Mouse (Mus musculus): ENCODE results near the gene Erc2. TPM values are rescaled to one million over a fixed set of nuclear protein-coding genes. Genes with fewer than 3 reads are reported as not detected.

The Erc2 gene
- polyA plus RNA-seq, 1 experiment: 0.90 TPM

DNA sequence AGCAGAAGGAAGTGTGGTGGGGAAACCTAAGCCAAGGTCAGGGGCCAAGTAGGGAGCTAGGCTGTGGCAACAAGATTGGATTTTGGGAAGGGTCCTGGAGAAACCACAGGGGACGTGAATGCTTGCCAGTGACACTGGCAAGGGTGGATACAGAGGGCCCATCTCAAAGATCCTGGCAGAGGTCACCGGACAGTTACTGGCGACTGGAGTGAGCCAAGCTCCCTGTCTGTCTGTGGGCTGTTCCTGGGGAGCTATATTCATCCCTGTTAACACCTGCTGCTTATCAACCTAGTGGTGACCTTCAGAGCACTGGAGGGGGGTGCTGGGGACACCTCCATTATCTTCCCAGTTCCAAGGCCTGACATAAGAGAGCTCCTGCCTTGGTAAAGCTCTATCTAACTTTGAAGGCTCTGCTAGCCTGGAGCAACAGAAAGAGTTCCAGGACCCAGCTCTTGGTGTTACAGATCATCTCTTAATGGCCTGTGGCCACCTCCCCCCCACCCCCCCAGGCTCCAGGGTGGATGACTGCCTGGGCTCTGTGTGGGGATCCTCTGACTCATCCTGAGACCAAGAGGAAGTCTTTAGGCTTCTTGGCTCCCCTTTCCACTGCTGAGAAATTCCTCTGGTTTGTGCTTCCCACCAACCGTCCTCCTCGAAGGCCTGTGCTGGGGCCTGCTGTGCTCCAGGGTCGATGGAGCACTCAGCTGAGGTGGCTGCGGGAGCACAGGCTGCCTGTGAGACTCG lies 790.2 kb downstream of the Erc2 start:
- no peaks in the 10 kb centered on the region for H3K79me2 ChIP-seq (ENCODE audit: control insufficient read depth, insufficient read depth)
- H3K27me3 ChIP-seq (ENCODE audit: control insufficient read depth, insufficient read depth, insufficient read length): no peaks in the 10 kb centered on the region
- H3ac ChIP-seq (ENCODE audit: control insufficient read depth, insufficient read length, low read depth): no peak overlapping the region
- H3K79me3 ChIP-seq (ENCODE audit: low read depth): no peaks in the 10 kb centered on the region
- no peak for TF ChIP-seq MYOG (IDR thresholded peaks at IDR 0.05; ENCODE audit: control insufficient read depth, extremely low read depth, insufficient read length)
- TF ChIP-seq FOSL1 (IDR thresholded peaks at IDR 0.05; ENCODE audit: insufficient read depth, low read length, poor library complexity, severe bottlenecking): no peak
- no peak for TF ChIP-seq USF1 (IDR thresholded peaks at IDR 0.05; ENCODE audit: low read depth)
- TF ChIP-seq CEBPB (IDR thresholded peaks at IDR 0.05; ENCODE audit: low read depth): no peak
- TF ChIP-seq CTCF (IDR thresholded peaks at IDR 0.05; ENCODE audit: control insufficient read depth, insufficient read depth, insufficient read length): no peak
- no peak for TF ChIP-seq MAX (IDR thresholded peaks at IDR 0.05)
- TF ChIP-seq MYOD1 (IDR thresholded peaks at IDR 0.05; ENCODE audit: control insufficient read depth, insufficient read length, low read depth): no peak
- no peak overlapping the region for H3K4me3 ChIP-seq (ENCODE audit: insufficient read depth, poor library complexity, severe bottlenecking)
- no peaks in the 10 kb centered on the region for H3K36me3 ChIP-seq (ENCODE audit: control insufficient read depth, insufficient read depth)

DNA sequence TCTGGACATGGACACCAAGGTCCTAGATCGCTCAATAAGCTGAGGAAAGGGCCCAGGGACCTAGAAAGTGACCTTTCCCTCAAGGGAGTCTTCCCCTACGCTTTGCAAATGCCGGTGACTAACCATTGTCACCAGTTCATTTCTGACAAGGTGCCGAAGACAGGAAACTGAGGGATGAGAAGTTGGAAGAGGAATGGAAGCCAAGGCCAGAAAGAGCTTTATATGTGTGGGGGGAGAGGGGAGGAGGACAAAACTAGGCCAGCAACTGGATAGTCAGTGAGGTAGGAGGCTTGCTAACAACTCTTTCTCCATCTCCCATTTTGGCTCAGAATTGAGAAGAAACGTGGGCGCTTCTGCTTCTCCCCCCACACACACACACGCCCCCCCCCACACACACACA lies 791.3 kb downstream of the Erc2 start:
- no peak overlapping the region for H3K4me3 ChIP-seq (ENCODE audit: insufficient read depth, poor library complexity, severe bottlenecking)
- H3K36me3 ChIP-seq (ENCODE audit: control insufficient read depth, insufficient read depth): no peaks in the 10 kb centered on the region
- H3K27me3 ChIP-seq (ENCODE audit: control insufficient read depth, insufficient read depth, insufficient read length): no peaks in the 10 kb centered on the region
- H3K79me3 ChIP-seq (ENCODE audit: low read depth): no peaks in the 10 kb centered on the region
- H3ac ChIP-seq (ENCODE audit: control insufficient read depth, insufficient read length, low read depth): no peak overlapping the region
- no peaks in the 10 kb centered on the region for H3K79me2 ChIP-seq (ENCODE audit: control insufficient read depth, insufficient read depth)
- TF ChIP-seq CEBPB (IDR thresholded peaks at IDR 0.05; ENCODE audit: low read depth) (no peak), MAX (IDR thresholded peaks at IDR 0.05) (no peak), CTCF (IDR thresholded peaks at IDR 0.05; ENCODE audit: control insufficient read depth, insufficient read depth, insufficient read length) (no peak), MYOG (IDR thresholded peaks at IDR 0.05; ENCODE audit: control insufficient read depth, extremely low read depth, insufficient read length) (no peak)

- Histone ChIP-seq H3K79me2 (ENCODE audit: control insufficient read depth, insufficient read depth) (no peaks in the 10 kb centered on the region), H3ac (ENCODE audit: control insufficient read depth, insufficient read length, low read depth) (no peak overlapping the region), H3K4me3 (ENCODE audit: insufficient read depth, poor library complexity, severe bottlenecking) (no peak overlapping the region), H3K36me3 (ENCODE audit: control insufficient read depth, insufficient read depth) (no peaks in the 10 kb centered on the region), H3K79me3 (ENCODE audit: low read depth) (no peaks in the 10 kb centered on the region), H3K27me3 (ENCODE audit: control insufficient read depth, insufficient read depth, insufficient read length) (no peaks in the 10 kb centered on the region)
- TF ChIP-seq FOSL1 (IDR thresholded peaks at IDR 0.05; ENCODE audit: insufficient read depth, low read length, poor library complexity, severe bottlenecking): no peak
Observed at GRCm38 (mm10) chr14:28417019-28417418, 794.8 kb downstream of the Erc2 start.

DNA sequence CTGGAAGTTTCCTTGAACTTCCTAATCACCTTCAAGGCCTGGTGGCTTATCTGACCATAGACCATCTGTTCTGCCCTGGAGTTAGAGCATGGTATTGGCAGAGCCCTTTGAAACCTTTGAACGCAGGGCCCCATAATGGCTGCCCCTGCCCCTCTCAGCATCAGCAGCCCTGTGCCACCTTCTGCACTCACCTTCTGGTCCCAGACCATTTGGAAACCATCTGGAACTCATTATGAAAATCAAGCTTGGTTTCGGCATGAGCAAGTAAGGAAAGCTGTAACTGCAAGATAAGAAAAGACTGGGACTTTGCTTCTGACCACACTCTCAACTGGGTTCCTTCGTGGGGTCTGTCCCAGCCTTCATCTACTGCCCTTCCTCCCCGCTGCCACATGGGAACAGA lies 796.3 kb downstream of the Erc2 start:
- Histone ChIP-seq H3K27me3 (ENCODE audit: control insufficient read depth, insufficient read depth, insufficient read length) (no peaks in the 10 kb centered on the region), H3K36me3 (ENCODE audit: control insufficient read depth, insufficient read depth) (no peaks in the 10 kb centered on the region), H3K79me2 (ENCODE audit: control insufficient read depth, insufficient read depth) (no peaks in the 10 kb centered on the region), H3K4me3 (ENCODE audit: insufficient read depth, poor library complexity, severe bottlenecking) (no peak overlapping the region), H3K79me3 (ENCODE audit: low read depth) (no peaks in the 10 kb centered on the region), H3ac (ENCODE audit: control insufficient read depth, insufficient read length, low read depth) (no peak overlapping the region)
- no peak for TF ChIP-seq MYOD1 (IDR thresholded peaks at IDR 0.05; ENCODE audit: control insufficient read depth, insufficient read length, low read depth)
- no peak for TF ChIP-seq FOSL1 (IDR thresholded peaks at IDR 0.05; ENCODE audit: insufficient read depth, low read length, poor library complexity, severe bottlenecking)
- TF ChIP-seq MYOG (IDR thresholded peaks at IDR 0.05; ENCODE audit: control insufficient read depth, extremely low read depth, insufficient read length): no peak
- TF ChIP-seq MAX (IDR thresholded peaks at IDR 0.05): no peak
- no peak for TF ChIP-seq USF1 (IDR thresholded peaks at IDR 0.05; ENCODE audit: low read depth)
- no peak for TF ChIP-seq CTCF (IDR thresholded peaks at IDR 0.05; ENCODE audit: control insufficient read depth, insufficient read depth, insufficient read length)
- TF ChIP-seq CEBPB (IDR thresholded peaks at IDR 0.05; ENCODE audit: low read depth): no peak

GRCm38 (mm10) chr14:28419188-28419587 lies 797.0 kb downstream of the Erc2 start:
- Histone ChIP-seq H3K4me3 (ENCODE audit: insufficient read depth, poor library complexity, severe bottlenecking) (no peak overlapping the region), H3K79me2 (ENCODE audit: control insufficient read depth, insufficient read depth) (no peaks in the 10 kb centered on the region), H3K36me3 (ENCODE audit: control insufficient read depth, insufficient read depth) (no peaks in the 10 kb centered on the region), H3K79me3 (ENCODE audit: low read depth) (no peaks in the 10 kb centered on the region), H3ac (ENCODE audit: control insufficient read depth, insufficient read length, low read depth) (no peak overlapping the region), H3K27me3 (ENCODE audit: control insufficient read depth, insufficient read depth, insufficient read length) (no peaks in the 10 kb centered on the region)
- TF ChIP-seq CTCF (IDR thresholded peaks at IDR 0.05; ENCODE audit: control insufficient read depth, insufficient read depth, insufficient read length) (no peak), MYOG (IDR thresholded peaks at IDR 0.05; ENCODE audit: control insufficient read depth, extremely low read depth, insufficient read length) (no peak), USF1 (IDR thresholded peaks at IDR 0.05; ENCODE audit: low read depth) (no peak), MYOD1 (IDR thresholded peaks at IDR 0.05; ENCODE audit: control insufficient read depth, insufficient read length, low read depth) (no peak)

DNA sequence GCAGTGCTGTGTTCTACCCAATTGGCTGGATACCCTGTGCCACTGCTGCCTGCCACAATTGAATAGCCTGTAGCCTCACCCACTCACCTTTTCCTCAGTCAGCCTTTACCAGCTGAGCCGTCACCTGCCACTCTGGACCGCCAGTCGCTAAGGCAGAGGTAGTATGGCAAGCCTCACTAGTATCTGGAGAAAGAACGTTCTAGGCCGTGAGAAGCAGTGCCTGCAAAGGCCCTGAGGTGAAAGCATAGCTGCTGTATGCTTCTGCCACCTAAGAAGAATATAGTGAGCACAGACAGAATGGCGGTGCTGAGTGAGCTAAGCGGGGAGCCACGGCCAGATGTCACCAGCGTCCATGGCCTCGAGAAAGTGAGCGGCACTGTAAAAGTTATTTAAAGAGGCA lies 798.4 kb downstream of the Erc2 start:
- H3ac ChIP-seq (ENCODE audit: control insufficient read depth, insufficient read length, low read depth): no peak overlapping the region
- H3K27me3 ChIP-seq (ENCODE audit: control insufficient read depth, insufficient read depth, insufficient read length): no peaks in the 10 kb centered on the region
- no peak for TF ChIP-seq CEBPB (IDR thresholded peaks at IDR 0.05; ENCODE audit: low read depth)
- no peaks in the 10 kb centered on the region for H3K79me2 ChIP-seq (ENCODE audit: control insufficient read depth, insufficient read depth)
- H3K36me3 ChIP-seq (ENCODE audit: control insufficient read depth, insufficient read depth): no peaks in the 10 kb centered on the region
- no peaks in the 10 kb centered on the region for H3K79me3 ChIP-seq (ENCODE audit: low read depth)
- H3K4me3 ChIP-seq (ENCODE audit: insufficient read depth, poor library complexity, severe bottlenecking): no peak overlapping the region
